Mouse (Mus musculus) erythroid progenitor cell, adult 5-6 weeks (primary cell): ENCODE measurements around the gene Plod2. TPM values are rescaled to one million over a fixed set of nuclear protein-coding genes. Genes with fewer than 3 reads are reported as not detected.

ENCODE experiments used
- ATAC-seq: replicated peaks from 2 replicates; pipeline ENCODE4 v1.8.0; 2016; ENCODE audit warnings: moderate number of reproducible peaks, mild to moderate bottlenecking, moderate TSS enrichment, inconsistent platforms; ENCODE audit not compliant: poor library complexity, low FRiP score, severe bottlenecking
- total RNA-seq, 2 experiments: library from RNA; stranded (forward) in 1 of 2; stranded (reverse) in 1 of 2; fragments of 150-400 nt in 1 of 2; fragments of 186-747, 209-891 nt in 1 of 2; gene quantifications; 2 replicates each; pipeline versions ENCODE4 v1.2.3 to v1.2.4; 2015 to 2017; ENCODE audit warnings: low replicate concordance in 2 of 2

The Plod2 gene
- total RNA-seq, 2 experiments from 2014 or later: not detected

DNA sequence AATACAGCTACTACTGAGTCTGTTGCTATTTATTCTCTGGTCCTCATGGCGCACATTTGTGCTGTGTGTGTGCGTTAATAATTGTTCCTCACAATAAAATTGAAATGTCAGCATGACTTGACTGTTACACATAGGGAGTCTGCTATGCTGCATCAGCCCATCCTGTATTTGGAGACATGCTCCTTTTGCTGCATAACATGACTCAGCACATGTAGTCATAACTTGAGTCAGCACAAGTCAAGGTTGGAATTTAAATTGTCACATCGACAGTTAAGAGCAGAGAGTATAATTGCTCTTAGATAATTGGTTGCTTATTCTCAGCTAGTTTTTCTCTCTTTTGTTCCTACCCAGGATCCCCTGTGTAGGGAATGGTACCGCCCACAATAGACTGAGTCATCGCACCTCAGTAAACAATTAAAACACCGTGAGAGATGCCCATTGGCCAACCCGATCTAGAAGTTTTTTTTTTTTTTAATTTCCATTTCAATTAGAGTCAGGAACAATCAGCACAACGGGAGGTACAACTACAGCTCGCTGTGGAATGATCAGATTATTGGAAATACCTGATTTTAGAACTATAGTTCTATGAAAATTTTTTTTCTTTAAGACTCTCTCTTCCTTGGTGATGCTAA lies 55.0 kb downstream of the Plod2 start:
- ATAC-seq: no peak

DNA sequence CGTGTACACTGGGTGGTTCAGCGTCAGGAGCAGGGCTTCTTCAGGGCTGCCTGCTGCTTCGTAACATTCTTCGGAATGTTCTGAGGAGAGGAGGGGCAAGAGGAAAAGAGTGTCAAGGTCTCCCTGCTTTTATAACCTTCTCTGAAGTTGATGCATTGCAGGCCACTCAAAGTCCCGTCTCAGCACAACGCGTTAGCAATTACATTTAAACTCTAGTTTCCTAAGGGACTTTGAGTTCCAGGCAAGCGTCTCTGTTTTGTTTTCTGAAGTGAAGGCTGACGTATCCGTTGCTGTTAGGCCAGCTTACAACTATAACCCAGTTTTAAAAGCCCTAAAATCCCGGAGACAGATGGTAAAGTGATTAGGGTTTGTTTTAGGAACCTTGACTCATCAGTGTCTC lies 55.8 kb downstream of the Plod2 start:
- ATAC-seq: no peak

DNA sequence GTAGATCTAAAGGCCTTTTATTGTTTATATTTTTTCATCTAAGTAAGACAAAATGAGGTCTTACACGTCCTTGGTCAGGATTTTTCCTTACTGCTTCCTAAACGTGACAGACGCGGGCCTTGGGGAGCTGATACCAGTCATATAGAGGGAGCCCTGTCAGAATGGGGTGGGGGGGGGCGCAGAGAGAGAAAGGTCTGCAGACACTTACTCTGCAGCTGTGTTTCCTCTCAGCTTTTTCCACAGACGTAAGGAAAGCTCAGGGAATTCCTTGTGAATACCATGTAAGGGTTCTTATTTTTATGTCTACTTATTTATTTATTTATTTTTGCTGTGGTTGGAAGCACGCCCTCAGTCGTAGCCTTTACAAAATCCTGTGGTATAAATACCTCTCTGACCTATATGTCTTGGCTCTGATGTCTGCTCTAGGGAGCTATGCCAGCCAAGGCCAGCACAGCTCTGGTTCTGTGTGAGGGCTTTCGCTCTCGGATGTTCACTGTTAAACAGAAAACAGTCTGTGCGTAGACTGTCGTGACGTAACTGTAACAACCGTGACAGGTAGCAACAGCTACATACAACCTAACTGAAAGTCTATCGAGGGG lies 58.0 kb downstream of the Plod2 start:
- ATAC-seq: no peak

DNA sequence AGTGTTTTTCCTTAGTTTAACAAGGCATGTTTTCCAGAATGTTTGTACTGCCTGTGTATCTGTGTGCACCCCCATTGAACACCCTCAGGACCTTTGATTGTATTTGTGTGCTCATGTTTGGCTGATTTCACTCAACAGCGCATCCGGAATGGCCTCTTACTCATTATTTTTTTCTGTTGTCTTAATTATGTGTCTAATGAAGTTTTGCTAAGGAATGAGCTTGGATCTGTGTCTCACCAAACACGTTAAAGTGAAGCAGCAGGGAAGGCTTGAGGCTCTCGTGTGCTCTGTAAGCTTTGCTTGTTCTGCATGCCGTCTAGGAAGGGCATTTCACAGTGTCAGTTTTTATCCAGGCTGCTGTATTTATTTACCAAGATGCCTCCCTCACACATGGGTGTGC lies 59.5 kb downstream of the Plod2 start:
- ATAC-seq: no peak

DNA sequence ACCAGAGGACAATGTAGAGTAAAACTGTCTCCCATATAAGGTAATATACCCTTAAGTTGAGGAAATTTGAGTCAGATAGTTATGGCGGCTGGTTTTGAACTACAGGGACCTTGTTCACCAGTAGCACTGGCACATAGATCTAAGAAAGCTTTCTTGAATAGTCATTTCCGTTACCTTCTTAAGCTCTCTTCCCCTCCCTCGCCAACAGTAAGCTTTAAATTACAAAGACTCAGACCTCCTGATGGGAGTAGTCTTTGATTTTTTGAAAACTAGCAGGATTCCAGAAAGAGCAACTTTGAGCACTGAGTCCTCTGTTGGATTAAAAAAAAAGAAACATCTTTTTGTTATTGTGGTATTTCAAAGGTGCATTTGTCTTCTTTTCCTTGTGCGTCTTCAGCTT lies 61.5 kb downstream of the Plod2 start:
- no peak for ATAC-seq

DNA sequence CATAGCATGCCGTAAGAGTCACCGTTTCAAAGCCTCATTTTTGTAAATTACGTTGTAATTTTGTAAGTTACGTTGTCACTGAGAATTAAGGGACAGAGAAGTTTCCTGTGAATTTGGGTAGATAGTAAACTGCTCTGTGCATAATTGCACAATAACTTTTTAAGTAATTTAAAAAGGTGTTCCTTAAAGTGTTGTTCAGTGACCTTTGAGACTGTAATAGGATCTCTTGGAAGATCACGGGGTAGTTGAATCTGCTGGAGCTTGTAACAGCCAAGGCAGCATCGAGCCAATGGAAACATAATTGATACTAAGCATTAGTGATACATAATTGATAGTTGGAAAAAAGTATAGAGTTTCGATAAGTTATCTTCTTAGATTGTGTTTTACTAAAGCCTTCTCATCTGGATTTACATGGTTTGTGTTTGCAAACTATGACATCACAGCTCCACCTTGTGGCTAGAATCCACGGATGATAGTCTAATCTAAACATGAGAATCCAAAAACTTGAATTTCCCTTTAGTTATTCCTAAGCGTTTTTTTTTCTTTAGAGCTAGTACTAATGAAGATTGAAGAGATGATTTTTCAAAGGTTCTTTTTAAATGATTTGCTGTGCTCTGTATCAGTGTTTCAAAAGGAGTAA lies 68.7 kb downstream of the Plod2 start:
- no peak for ATAC-seq

DNA sequence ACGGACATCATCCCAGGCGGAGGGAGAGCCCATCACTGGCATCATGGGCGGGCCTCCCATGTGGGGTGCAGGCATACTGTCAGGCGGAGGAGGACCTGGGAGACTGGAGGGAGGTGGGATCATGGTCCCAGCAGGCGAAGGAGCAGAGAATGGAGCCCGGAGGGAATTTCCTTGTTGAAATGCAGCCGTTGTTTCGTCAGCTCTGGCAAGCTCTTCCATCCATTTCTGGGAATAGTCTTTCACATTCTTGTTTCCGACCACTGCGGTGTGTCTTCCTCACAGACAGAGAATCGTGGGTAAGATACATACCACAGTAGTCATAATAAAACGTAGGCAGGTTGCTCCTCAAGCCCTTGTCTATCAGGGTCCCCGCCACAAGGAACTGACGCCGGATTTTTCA lies 70.6 kb downstream of the Plod2 start:
- no peak for ATAC-seq

DNA sequence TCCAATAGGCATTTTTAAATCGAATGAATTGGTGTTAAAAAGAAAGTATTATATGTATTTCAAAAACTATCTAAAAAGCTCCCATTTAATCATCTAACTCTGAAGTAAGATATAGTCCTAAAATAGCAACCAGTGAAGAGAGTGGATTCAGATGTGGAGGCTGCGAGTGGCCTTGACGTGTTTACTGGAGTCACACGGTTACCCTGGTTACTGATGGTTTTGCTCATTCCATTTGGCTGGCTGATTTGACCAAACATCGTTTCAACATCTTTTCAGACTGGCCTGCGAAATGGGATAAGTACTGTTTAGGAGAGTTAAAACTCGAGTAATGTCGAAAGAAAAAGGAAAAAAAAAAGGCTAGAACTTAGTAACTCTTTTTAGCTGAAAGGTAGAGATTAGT lies 71.2 kb downstream of the Plod2 start:
- no peak for ATAC-seq

DNA sequence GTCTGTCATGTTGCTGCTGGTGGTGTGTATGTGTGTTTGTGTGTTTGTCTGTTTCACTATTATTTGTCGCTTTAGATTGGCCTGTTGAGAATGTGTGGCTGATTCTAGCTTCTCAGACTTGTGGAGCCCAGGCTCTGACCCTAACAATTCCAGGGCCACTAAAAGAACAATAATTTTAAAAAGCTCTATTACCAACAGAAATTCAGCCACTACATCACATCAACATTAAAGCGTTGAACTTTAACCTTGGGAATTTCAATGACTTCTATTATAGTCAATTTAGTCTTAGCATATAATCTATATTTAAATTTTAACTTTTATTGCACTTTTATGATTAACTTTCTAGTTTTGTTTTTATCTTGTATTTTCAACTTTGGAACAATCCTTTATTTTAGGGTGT lies 74.4 kb downstream of the Plod2 start:
- no peak for ATAC-seq

DNA sequence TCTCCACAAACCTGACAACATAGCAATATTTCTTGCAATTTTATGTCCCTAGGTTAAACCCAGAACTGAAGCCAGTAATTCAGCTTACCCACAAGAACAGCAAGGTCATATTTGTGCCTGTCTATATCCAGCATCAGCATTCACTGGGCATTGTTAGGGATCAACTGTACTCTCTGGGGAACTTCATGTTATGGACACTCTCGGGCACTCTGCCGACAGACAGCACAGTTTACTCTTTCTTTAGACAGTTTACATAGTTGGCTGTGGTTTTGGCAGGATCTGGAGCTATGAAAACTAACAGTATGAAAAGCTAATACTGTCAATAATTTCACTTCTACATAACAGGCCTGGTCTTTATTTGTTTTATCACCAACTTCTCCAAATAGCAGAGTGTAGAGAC lies 75.4 kb downstream of the Plod2 start:
- no peak for ATAC-seq

DNA sequence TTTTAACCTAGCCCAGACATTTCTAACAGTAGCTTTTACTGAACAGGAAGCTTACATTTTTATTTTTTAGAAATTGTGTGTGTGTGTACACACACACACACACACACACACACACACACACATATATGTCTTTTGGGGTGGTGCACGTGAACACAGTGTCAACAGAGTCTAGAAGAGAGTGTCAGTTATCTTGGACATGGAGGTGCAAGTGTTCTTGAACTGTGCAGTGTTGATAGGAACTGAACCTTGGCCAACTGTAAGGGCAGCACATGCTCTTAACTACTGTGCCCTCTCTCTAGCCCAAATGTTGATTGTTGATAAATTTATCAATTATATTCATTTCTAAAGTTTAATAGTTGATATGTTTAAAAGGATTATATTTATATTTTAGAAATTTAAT lies 78.1 kb downstream of the Plod2 start:
- ATAC-seq: peak; percentile 77

DNA sequence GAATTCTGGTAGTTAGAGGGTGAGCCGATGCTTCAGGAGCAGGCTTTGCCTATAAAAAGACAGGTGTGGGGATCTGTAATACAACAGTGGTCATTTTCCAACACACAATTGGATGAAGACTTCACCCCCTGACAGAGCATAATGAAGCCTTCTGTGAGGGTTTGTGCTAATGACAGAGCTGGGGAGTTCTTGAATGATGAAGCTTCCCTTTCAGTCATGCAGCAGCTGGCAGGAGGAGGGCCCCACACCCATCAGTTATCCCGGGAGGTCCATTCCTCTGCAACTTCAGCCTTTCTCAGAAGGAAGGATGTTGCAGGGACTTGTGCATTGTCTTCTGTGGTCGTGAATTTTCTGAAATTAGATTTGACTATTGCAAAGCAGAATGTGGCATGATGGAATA lies 79.2 kb downstream of the Plod2 start:
- no peak for ATAC-seq

DNA sequence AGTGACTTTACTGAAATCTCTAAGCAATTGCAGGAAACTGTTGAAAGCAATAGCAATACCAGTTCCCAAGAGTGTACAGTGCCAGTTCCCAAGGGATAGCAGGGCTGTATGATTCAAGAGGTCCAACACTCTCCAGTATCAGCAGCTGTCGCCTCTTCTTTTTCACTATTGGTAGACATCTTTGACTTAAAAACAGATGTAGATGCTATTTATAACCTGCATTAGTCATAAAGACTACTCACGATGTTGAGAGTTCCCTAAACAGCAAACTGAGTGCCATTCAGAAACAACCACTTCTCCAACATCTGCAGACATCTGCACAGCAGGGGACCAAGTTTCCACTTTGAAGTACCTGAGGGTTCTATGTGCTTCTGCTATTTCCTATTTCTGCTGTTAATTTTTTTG lies 79.9 kb downstream of the Plod2 start:
- no peak for ATAC-seq

DNA sequence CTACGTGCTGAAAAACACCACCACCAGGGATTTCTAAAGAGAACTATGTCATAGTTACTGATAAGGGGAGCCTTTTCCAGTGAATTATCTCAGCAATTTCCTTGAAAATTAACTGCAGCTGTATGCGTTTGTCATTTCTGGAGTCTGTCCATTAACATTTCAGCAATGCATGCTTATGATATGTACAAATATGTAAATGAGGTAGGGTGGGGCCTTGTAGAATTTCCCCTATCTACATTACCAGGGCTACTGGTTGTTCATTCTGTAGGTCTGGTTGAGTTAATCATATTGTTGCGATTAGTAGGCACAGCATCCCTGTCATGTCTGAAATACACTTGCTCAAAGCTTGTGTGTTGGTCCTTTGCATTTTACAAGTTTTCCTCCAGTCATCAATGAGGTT lies 92.8 kb downstream of the Plod2 start:
- peak; percentile 76 for ATAC-seq

DNA sequence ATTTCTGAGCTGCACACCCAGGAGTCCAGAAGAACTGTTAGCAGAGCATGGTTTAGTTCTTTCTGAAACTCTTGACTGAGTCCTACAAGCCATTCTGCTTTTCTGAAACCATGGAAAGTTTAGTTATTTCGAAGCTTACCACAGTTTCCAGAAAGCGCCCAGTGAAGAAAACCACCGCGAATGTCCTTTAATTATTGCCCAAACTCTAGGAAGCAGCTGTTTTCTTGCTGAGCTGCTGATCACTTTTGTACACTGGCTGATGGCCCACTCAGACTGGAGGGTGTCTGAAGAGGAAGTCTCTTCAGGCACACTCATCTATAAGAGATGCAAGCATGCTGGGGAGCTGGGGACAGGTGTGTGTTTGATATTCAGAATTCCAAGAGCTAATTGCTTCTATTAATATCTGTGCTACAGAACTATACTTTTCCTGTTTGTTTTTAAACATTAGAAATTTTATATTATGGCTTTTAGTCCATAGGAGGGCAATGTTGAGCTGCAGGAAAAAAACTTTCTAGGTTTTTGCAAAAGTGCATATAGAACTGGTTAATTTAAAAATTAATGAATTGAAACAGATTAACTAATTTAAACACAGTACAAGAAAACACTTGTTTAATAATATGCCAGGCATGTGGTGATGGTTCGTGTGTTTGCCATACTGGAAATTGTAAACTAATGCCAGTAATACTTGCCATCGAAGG lies 97.3 kb downstream of the Plod2 start:
- no peak for ATAC-seq

DNA sequence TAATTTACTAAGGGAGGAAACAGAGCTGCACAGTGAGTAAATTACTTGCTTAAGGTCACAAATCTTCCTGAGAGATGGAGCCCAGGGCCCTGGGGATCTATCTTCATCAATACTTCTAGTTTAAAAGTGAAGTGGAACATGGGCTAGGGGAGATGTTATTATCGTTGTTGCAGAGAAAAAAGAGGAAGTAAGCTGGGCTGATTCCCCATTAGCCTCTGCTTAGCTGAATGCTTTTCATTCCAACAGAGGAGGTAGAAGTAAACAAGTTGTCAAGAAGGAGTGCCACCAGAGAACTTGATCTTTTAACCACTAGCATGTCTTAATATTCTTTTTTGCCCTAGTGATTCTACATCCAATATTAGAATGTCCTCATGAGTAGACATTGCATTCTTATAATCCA lies 99.7 kb downstream of the Plod2 start:
- ATAC-seq: no peak

Other genes with a start within 250 kb of the Plod2 start
- gene 1700057G04Rik, start 232.8 kb upstream of the Plod2 start, total RNA-seq (2015; ENCODE audit: low replicate concordance): not detected in 2 replicates
- gene 1700057G04Rik, start 232.8 kb upstream of the Plod2 start, total RNA-seq (2017; ENCODE audit: low replicate concordance): not detected in 2 replicates
- 0.36 and 8.0 TPM in 2 replicates for gene Plscr4, start 84.8 kb upstream of the Plod2 start, total RNA-seq (2015; ENCODE audit: low replicate concordance)
- 3.7 and 3.9 TPM in 2 replicates for gene Plscr4, start 84.8 kb upstream of the Plod2 start, total RNA-seq (2017; ENCODE audit: low replicate concordance)